Mouse (Mus musculus): Measurements from ENCODE around the gene Mospd2. TPM values are rescaled to one million over a fixed set of nuclear protein-coding genes. Genes with fewer than 3 reads are reported as not detected.

Gene Mospd2
- polyA plus RNA-seq, 1 experiment from 2014 or later, result 21.1 TPM

DNA sequence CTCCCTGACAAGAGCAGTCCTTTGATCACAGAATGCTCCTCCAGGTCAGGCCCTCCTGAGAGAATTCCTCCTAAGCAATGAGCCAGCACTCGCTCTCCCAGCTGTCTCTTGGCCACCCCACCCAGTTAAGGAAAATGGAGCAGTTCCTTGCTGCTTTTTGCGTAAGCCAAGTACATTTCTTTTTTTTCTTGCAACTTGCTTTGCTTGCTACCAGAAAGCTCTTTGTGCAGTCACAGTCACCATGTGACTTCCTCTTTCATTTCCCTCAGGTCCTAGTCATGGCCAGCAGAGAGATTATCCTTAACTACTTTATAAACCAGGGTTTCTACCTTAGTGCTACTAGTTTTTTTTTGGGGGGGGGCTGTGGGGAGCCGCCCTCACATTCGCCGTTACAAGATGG, 38.6 kb downstream of the Mospd2 start:
- H3K27ac ChIP-seq (ENCODE audit: low read length), result no peak overlapping the region
- no peak overlapping the region for H3K4me2 ChIP-seq (ENCODE audit: low read depth, low read length)
- 95% methylated on average over 5 of the region's 5 CpGs for WGBS
- no peak overlapping the region for H3K4me3 ChIP-seq (ENCODE audit: low read length)
- no peak overlapping the region for H3K9ac ChIP-seq (ENCODE audit: low read depth, low read length)
- no peaks in the 10 kb centered on the region for H3K4me1 ChIP-seq (ENCODE audit: control insufficient read depth, insufficient read depth, low read length)
- H3K27me3 ChIP-seq (replicated peaks; ENCODE audit: control insufficient read depth, insufficient read depth, low read length), result no peaks in the 10 kb centered on the region
- H3K9me3 ChIP-seq (ENCODE audit: control insufficient read depth, low read length), result no peaks in the 10 kb centered on the region
- no peak for ATAC-seq
- H3K36me3 ChIP-seq (ENCODE audit: control insufficient read depth, insufficient read depth, low read length), result no peaks in the 10 kb centered on the region

- Histone ChIP-seq H3K27ac (ENCODE audit: low read length) (no peak overlapping the region), H3K27me3 (replicated peaks; ENCODE audit: control insufficient read depth, insufficient read depth, low read length) (no peaks in the 10 kb centered on the region), H3K9ac (ENCODE audit: low read depth, low read length) (no peak overlapping the region), H3K9me3 (ENCODE audit: control insufficient read depth, low read length) (no peaks in the 10 kb centered on the region), H3K4me3 (ENCODE audit: low read length) (no peak overlapping the region), H3K4me1 (ENCODE audit: control insufficient read depth, insufficient read depth, low read length) (no peaks in the 10 kb centered on the region), H3K36me3 (ENCODE audit: control insufficient read depth, insufficient read depth, low read length) (no peaks in the 10 kb centered on the region), H3K4me2 (ENCODE audit: low read depth, low read length) (no peak overlapping the region)
- no peak for ATAC-seq
- WGBS, result 76% methylated on average over 3 of the region's 3 CpGs
Measured at GRCm38 (mm10) chrX:164912993-164913392, 67.2 kb downstream of the Mospd2 start.

- no peak for ATAC-seq
- Histone ChIP-seq H3K4me2 (ENCODE audit: low read depth, low read length) (no peak overlapping the region), H3K36me3 (ENCODE audit: control insufficient read depth, insufficient read depth, low read length) (no peaks in the 10 kb centered on the region), H3K4me3 (ENCODE audit: low read length) (no peak overlapping the region), H3K27ac (ENCODE audit: low read length) (no peak overlapping the region), H3K9ac (ENCODE audit: low read depth, low read length) (no peak overlapping the region), H3K9me3 (ENCODE audit: control insufficient read depth, low read length) (no peaks in the 10 kb centered on the region), H3K4me1 (ENCODE audit: control insufficient read depth, insufficient read depth, low read length) (no peaks in the 10 kb centered on the region), H3K27me3 (replicated peaks; ENCODE audit: control insufficient read depth, insufficient read depth, low read length) (no peaks in the 10 kb centered on the region)
- 80% methylated on average over 4 of the region's 4 CpGs for WGBS
Measured at GRCm38 (mm10) chrX:164912186-164912585, 68.0 kb downstream of the Mospd2 start.

DNA sequence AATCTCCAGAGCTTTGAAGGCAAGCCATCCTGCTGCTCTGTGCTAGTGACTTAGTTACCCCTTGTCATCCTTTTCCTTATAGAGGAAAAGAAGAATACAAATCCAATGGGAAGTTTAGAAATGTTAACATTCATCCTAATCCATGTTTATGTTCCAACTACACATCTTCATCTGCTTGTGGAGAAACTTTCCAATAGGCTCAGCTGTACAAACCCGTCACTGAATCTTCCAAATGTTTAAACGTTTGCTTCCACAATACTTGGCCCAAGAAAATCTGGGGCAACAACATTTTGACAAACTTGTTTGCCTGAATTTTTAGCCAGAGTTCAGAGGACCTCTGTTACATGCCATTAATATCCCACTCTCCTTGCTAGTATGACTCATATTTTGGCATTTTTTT, 78.3 kb downstream of the Mospd2 start:
- WGBS, result 61% methylated on average over 2 of the region's 2 CpGs
- H3K4me1 ChIP-seq (ENCODE audit: control insufficient read depth, insufficient read depth, low read length), result no peaks in the 10 kb centered on the region
- H3K27me3 ChIP-seq (replicated peaks; ENCODE audit: control insufficient read depth, insufficient read depth, low read length), result no peaks in the 10 kb centered on the region
- H3K9ac ChIP-seq (ENCODE audit: low read depth, low read length), result no peak overlapping the region
- no peak for ATAC-seq
- H3K36me3 ChIP-seq (ENCODE audit: control insufficient read depth, insufficient read depth, low read length), result no peaks in the 10 kb centered on the region
- H3K9me3 ChIP-seq (ENCODE audit: control insufficient read depth, low read length), result no peaks in the 10 kb centered on the region
- H3K4me2 ChIP-seq (ENCODE audit: low read depth, low read length), result no peak overlapping the region
- H3K27ac ChIP-seq (ENCODE audit: low read length), result no peak overlapping the region
- H3K4me3 ChIP-seq (ENCODE audit: low read length), result no peak overlapping the region

DNA sequence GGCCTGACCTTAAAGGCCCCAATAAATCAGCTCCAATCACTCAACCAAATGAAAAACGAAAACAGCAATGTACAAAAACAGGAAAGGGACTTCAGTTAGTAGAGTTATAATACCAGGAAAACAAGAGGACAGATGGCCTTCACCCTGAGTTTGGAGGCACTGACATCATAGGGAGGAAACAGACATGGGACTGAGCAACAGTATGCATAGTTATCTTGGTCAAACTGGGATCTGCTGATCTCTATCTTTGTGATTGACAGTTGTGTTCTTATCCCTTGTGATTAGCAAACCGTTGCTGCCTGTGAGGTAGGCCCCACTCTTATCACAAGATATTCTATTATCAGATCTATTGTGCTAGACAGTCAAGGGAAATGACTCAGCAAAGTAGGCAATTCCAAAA, 80.4 kb downstream of the Mospd2 start:
- ATAC-seq, result no peak
- Histone ChIP-seq H3K27ac (ENCODE audit: low read length) (no peak overlapping the region), H3K9ac (ENCODE audit: low read depth, low read length) (no peak overlapping the region), H3K27me3 (replicated peaks; ENCODE audit: control insufficient read depth, insufficient read depth, low read length) (no peaks in the 10 kb centered on the region), H3K9me3 (ENCODE audit: control insufficient read depth, low read length) (no peaks in the 10 kb centered on the region), H3K4me2 (ENCODE audit: low read depth, low read length) (no peak overlapping the region), H3K36me3 (ENCODE audit: control insufficient read depth, insufficient read depth, low read length) (no peaks in the 10 kb centered on the region), H3K4me3 (ENCODE audit: low read length) (no peak overlapping the region), H3K4me1 (ENCODE audit: control insufficient read depth, insufficient read depth, low read length) (no peaks in the 10 kb centered on the region)
- WGBS, result 41% methylated on average over 2 of the region's 2 CpGs

GRCm38 (mm10) chrX:164886260-164886659, 93.9 kb downstream of the Mospd2 start:
- Histone ChIP-seq H3K4me3 (ENCODE audit: low read length) (no peak overlapping the region), H3K4me1 (ENCODE audit: control insufficient read depth, insufficient read depth, low read length) (no peaks in the 10 kb centered on the region), H3K27ac (ENCODE audit: low read length) (no peak overlapping the region), H3K4me2 (ENCODE audit: low read depth, low read length) (no peak overlapping the region), H3K9me3 (ENCODE audit: control insufficient read depth, low read length) (no peaks in the 10 kb centered on the region), H3K9ac (ENCODE audit: low read depth, low read length) (no peak overlapping the region), H3K36me3 (ENCODE audit: control insufficient read depth, insufficient read depth, low read length) (no peaks in the 10 kb centered on the region), H3K27me3 (replicated peaks; ENCODE audit: control insufficient read depth, insufficient read depth, low read length) (no peaks in the 10 kb centered on the region)
- WGBS, result 79% methylated on average over 1 of the region's 1 CpGs
- ATAC-seq, result no peak

Other genes starting within 250 kb of the Mospd2 start
- 6.9 and 7.2 TPM in 2 replicates for gene Fancb, start 217 bp upstream of the Mospd2 start, polyA plus RNA-seq (2015; fragmentation: Nextera tagmentation; extraction: Ambion mirVana)
- not detected in 2 replicates for gene Gm17604, start 24.5 kb upstream of the Mospd2 start, polyA plus RNA-seq (2015; fragmentation: Nextera tagmentation; extraction: Ambion mirVana)

Measured in intestine, embryonic 16.5 days (tissue).